Mouse (Mus musculus): ENCODE data around the gene Tmed10. TPM values are rescaled to one million over a fixed set of nuclear protein-coding genes. Genes with fewer than 3 reads are reported as not detected.

Tmed10 gene
- total RNA-seq, 2 experiments from 2014 or later, result 146 to 156 TPM

DNA sequence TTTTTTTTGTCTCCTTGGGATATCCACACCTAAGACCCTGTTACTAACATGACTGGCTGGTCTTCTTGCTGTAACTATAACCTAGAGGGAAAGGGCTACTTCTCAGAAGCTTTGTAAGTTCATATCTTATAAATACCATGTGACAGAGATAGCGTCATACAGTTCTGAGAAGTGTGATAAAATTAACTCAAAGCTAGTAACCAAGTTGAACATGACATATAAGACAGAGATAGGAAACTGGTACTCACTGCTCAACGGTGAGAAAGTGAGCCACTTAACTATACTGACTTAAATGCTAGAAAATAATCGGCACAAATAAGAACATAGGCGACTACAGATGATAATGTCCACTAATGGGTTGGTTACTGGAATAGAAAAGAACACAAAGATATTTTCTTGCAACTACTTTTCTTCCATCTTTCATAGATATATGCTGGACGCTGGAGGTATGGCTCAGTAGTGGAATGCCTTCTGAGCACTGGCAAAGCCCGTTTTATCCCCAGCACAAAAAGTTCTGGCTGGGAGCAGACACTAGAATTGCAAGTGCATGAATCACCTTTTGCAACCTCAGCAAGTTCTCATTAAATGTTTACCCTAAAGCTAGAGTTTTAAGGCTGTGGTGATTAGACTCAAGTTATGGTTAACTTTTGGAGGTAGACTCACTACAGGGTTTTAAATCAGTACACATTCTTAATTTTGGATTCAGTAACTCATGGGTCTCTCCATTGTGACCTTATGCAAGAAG, 36.9 kb downstream of the Tmed10 start:
- DNase-seq (ENCODE audit: low spot score in 2 of 2), result no peak

- DNase-seq (ENCODE audit: low spot score in 2 of 2), result no peak
These were observed 44.5 kb downstream of the Tmed10 start for GRCm38 (mm10) chr12:85330153-85330552.

DNA sequence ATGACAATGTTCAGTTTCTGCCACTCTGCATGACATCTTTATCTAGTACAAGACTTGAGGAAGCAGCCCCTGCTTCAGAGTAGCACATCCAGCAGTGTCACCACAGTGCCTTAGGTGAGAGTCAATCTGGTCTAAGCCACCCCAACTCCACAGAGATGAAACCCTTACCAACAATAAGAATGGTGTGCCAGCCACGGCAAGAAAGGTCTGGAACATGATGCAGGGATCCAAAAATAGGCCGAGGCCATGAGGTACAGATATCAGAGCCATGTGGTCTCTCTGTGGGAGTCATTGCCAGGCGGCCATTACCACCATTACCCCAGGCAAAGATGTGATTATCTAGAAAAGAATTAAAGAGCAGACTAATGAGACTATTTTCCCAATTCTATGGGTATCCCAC, 66.0 kb downstream of the Tmed10 start:
- no peak for DNase-seq (ENCODE audit: low spot score in 2 of 2)

DNA sequence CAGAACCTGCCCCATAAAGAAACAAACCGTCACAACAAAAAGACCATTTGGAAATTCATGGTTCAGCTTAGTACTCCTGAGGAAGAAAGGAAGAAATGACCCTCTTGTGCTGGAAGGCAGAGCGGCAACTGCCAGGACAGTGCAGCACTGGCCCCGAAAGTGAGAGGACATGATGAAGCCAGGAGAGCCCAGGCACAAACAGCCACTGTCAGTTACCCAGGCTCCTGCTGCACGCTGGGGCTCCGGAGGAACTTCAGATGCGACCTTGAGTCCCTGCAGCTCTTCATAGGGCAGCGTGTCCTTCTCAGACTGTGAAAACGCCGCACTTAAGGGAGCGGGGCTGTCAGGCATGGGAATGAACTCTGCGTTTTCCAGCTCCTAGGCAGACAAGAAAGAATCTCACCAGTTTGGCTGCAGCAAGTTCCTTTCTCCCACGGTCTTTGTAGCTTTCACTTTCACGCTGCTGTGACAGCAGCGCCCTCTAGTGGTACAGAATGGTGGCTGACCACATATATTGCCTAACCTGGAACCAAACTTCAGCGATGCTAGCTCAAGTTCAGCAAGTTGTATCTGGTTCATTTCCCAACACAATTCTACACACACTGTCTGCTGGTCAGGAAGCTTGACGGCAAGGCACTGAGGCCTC, 69.3 kb downstream of the Tmed10 start:
- DNase-seq (ENCODE audit: low spot score in 2 of 2), result peak; percentile 84 to 90

DNA sequence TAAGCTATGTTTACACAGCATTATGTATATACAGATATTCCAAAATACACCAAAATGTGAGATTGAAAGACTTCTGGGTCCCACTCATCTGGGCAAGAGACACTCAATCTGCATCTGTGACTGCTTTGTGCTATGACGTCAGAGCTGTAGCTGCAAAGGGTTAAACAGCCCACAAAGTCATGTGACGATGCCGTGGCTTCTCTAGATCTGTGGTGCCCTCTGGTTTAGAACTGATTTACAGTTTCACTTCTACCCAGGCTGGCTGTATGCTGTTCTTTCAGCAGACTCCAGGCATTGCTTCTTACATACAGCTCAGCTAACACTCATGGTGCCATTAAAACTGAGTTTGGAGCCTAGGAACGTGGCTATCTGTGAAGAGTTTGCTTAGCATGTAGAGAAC, 69.9 kb downstream of the Tmed10 start:
- no peak for DNase-seq (ENCODE audit: low spot score in 2 of 2)

GRCm38 (mm10) chr12:85303256-85303655, 71.4 kb downstream of the Tmed10 start:
- no peak for DNase-seq (ENCODE audit: low spot score in 2 of 2)

DNA sequence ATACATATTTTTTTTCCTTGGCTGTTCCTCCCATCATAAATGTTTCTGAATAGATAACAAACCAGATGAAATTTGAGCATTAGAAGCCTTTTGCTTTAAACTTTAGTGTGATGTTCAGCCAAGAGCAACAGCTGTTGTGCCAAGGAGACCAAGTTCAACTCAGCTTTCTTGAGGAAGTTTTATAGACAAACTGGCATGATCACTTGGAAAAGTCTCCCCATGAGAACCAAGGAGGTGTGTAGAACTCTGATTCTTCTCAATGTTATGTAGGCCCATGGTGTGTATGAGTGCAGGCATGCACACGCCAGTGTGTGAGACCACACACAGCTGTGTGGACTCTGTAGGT, 75.8 kb downstream of the Tmed10 start:
- DNase-seq (ENCODE audit: low spot score in 2 of 2), result no peak

GRCm38 (mm10) chr12:85298127-85298834, 76.4 kb downstream of the Tmed10 start:
- DNase-seq (ENCODE audit: low spot score in 2 of 2), result no peak

DNA sequence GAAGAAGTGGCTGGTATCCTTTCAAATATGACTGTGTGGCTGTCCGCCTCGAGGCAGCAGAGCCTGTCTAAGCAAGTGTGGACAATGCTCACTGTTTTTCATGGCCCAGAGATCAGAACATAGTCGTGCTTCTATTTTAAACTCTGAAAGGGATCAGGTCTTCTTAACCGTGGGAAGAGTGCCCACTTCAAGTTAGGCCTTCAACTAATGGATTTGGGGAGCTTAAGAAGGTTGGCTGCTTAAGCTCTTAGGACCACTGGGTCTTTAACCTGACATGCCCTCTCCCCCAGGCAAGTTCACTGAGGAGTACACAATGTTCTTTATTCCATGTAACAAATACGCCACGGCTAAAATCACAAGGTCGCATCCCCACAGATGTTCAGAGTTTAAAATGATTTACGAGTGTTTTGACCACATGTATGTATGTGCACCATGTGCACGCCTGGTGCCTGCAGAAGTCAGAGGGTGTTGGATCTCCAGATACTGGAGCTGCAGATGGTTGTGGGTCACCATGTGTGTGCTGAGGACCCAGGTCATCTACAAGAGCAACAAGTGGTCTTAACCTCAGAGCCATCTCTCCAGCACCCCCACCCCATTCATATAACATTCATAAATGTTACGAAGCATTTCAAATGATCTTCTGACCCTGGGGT, 77.2 kb downstream of the Tmed10 start:
- DNase-seq (ENCODE audit: low spot score in 2 of 2), result no peak

DNA sequence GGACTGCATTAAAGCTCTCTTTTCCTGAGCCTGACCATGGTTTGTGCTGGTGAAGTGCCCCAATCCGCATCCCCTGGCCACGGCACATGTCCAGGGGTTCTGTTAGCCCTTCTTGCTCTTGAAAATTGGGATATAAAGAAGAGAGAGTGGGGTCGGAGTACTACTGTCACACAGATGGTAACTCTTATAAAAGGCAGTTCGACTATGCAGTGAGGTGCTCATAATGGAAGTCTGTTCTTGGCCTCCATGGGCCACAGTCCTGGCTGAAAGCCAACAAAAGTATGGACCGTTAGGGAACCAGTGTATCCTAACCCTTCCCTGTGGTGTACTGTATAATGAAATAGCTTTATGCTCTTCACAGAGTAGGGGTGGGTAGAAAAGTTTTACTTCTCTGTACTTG, 77.7 kb downstream of the Tmed10 start:
- DNase-seq (ENCODE audit: low spot score in 2 of 2), result no peak

GRCm38 (mm10) chr12:85295506-85295905, 79.1 kb downstream of the Tmed10 start:
- no peak for DNase-seq (ENCODE audit: low spot score in 2 of 2)

- no peak for DNase-seq (ENCODE audit: low spot score in 2 of 2)
These were observed 81.7 kb downstream of the Tmed10 start for GRCm38 (mm10) chr12:85292906-85293305.

GRCm38 (mm10) chr12:85292288-85292687, 82.4 kb downstream of the Tmed10 start:
- no peak for DNase-seq (ENCODE audit: low spot score in 2 of 2)

GRCm38 (mm10) chr12:85291541-85291940, 83.1 kb downstream of the Tmed10 start:
- DNase-seq (ENCODE audit: low spot score in 2 of 2), result no peak

- no peak for DNase-seq (ENCODE audit: low spot score in 2 of 2)
These were observed 84.0 kb downstream of the Tmed10 start for GRCm38 (mm10) chr12:85290633-85291032.

Other genes starting within 250 kb of the Tmed10 start
- 10 to 100 TPM; 41.1 to 43.1 TPM for gene Rps6kl1, start 223.6 kb downstream of the Tmed10 start, total RNA-seq (2021)
- gene Pgf, start 197.1 kb downstream of the Tmed10 start, total RNA-seq (2021), result 1 to 10 TPM; 5.2 to 6.6 TPM
- gene Eif2b2, start 155.4 kb downstream of the Tmed10 start, total RNA-seq (2021), result 10 to 100 TPM; 58.3 to 66.6 TPM
- gene Mlh3, start 104.2 kb downstream of the Tmed10 start, total RNA-seq (2021), result 10 to 100 TPM; 15.4 to 15.8 TPM
- 10 to 100 TPM; 32.8 to 36.8 TPM for gene Acyp1, start 86.4 kb downstream of the Tmed10 start, total RNA-seq (2021)
- 1 to 10 TPM in 1 of 2 experiments, under 1 TPM in 1; 0.88 to 1.2 TPM for gene Zc2hc1c, start 86.3 kb downstream of the Tmed10 start, total RNA-seq (2021)
- gene Nek9, start 35.5 kb downstream of the Tmed10 start, total RNA-seq (2021), result 10 to 100 TPM; 29.4 to 29.6 TPM
- gene Fos, start 99.0 kb upstream of the Tmed10 start, total RNA-seq (2021), result 10 to 100 TPM; 12.9 to 16.5 TPM
- gene Jdp2, start 224.2 kb upstream of the Tmed10 start, total RNA-seq (2021), result 10 to 100 TPM; 29.4 to 34.1 TPM

All from layer of hippocampus, postnatal 14 days (tissue).